Mouse (Mus musculus): Measurements from ENCODE around the gene Tmbim7.

DNA sequence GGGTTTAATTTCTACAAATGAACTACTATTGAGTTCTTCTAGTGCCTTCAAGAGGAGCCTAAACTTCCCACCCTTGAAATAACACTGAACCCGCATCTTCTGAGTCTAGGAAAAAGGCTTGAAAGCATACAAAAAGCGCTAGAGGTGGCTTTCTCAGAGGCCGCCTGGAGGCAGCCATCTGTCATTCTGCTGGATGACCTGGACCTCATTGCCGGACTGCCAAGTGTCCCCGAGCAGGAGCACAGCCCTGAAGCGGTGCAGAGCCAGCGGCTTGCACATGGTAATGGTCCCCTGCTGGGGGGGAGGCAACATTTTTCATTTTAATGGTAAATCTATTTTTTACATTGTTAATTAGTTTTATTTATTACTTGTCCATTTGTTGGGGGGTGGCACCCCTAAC, 30.5 kb upstream of the Tmbim7 start:
- TF ChIP-seq POLR2A (IDR thresholded peaks at IDR 0.05; ENCODE audit: insufficient read depth, low read length), result no peak
- TF ChIP-seq CTCF (IDR thresholded peaks at IDR 0.05; ENCODE audit: low read depth, low read length), result no peak
